Mouse (Mus musculus): ENCODE measurements at regions not wholly inside any gene's neighbourhood (a gene's known extent, or its start where the extent isn't known, plus 50 kb on each side); places are given as distances from the start of the nearest gene placed in this dataset.

- no peak for DNase-seq
Observed at GRCm38 (mm10) chr5:35162120-35162519, 56.6 kb upstream of the Lrpap1 start.

GRCm38 (mm10) chr5:35160929-35161815 lies 55.6 kb upstream of the Lrpap1 start:
- DNase-seq, result no peak

GRCm38 (mm10) chr5:35159854-35160253 lies 54.3 kb upstream of the Lrpap1 start:
- DNase-seq, result no peak

GRCm38 (mm10) chr5:35159178-35159661 lies 53.7 kb upstream of the Lrpap1 start:
- DNase-seq, result no peak

GRCm38 (mm10) chr5:35158346-35159047 lies 52.9 kb upstream of the Lrpap1 start:
- peak; percentile 43 for DNase-seq

GRCm38 (mm10) chr5:35156371-35156770 lies 50.8 kb upstream of the Lrpap1 start:
- peak; percentile 62 for DNase-seq

- DNase-seq, result no peak
Observed at GRCm38 (mm10) chr5:35155717-35156116, 50.2 kb upstream of the Lrpap1 start.

Data from embryo, embryonic 11 days (tissue).